Comparison of ENCODE assay signal across 17 mouse cellular contexts in the genomic region with DNA sequence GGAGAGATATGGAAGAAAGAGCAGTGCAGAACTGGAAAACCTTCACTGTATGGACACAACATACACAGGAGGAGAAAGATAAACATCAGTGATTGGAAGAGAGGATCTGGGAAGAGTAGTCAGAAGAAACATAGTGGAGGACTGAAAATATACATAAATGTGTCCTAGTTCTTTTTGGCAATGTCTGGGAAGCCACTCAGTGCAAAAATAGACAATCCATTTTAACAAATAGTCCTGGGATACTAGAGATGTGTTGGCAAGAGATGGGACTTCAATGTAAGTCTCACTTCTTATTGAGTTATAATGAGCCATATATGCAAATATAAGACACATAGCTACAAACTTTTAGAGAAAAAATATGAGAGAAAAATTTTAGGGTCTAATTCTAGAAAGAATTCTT.
A peak's percentile ranks its signal among the peaks of the same experiment; 100 is the strongest.
DNase-seq lines count a peak whose midpoint lies in the region; ATAC-seq lines count a peak whose summit lies in the region.
"Had no signal": no experiment of that assay in that cellular context is flagged by ENCODE, and none has a peak within 500 bp of the region (broad histone marks: within the 10 kb centered on the region; RNA-seq: fewer than 3 reads in every experiment).

No protein-coding gene starts in this region.

- no peak for DNase-seq in frontal cortex, postnatal 36 days (ENCODE audit: low spot score in 2 of 2)
- peak; percentile 7 for DNase-seq in right cerebral cortex, adult 18-20 months
- no peak for DNase-seq in right cerebral cortex, postnatal 25 days
- DNase-seq in telencephalon, adult 2 months (ENCODE audit: low read depth, low spot score) = peak; percentile 35
- DNase-seq in adrenal gland, postnatal 14 days = no peak
- DNase-seq: adrenal gland, adult 2 months; adrenal gland, postnatal 10 days; adrenal gland, postnatal 36 days; cerebellum, adult 11 months; cerebellum, adult 18-20 months; cerebellum, adult 8-10 months; cerebellum, adult 9-11 months; cerebellum, postnatal 14 days; cerebellum, postnatal 36 days; embryo, embryonic 11 days had no signal

- peak; percentile 98 for ATAC-seq in frontal cortex, adult (ENCODE audit: low TSS enrichment)
- ATAC-seq: forebrain, embryonic 14.5 days had no signal

Comparison
In these comparisons a context has a peak if more than half of its experiments do, and no peak if none do; other contexts are left out.
1. DNase-seq: peak in right cerebral cortex, adult 18-20 months (single experiment) and telencephalon, adult 2 months (single experiment); none in frontal cortex, postnatal 36 days (0 of 2), right cerebral cortex, postnatal 25 days (single experiment) and adrenal gland, postnatal 14 days (single experiment).